Mouse (Mus musculus) kidney, adult 8-10 months (tissue): ENCODE data around the gene Fam129a.
"Not testable (repeated sequence)": the region's sequence is repeated elsewhere in the genome, so short reads cannot be mapped to it uniquely, and the experiment has no call there.

Experiments
- DNase-seq, 2 experiments: peaks; one replicate each; pipeline ENCODE4 v3.0.0; 2022

Fam129a gene

GRCm38 (mm10) chr1:151705723-151706396, 134.9 kb downstream of the Fam129a start:
- peak; percentile 69 to 86 for DNase-seq

DNA sequence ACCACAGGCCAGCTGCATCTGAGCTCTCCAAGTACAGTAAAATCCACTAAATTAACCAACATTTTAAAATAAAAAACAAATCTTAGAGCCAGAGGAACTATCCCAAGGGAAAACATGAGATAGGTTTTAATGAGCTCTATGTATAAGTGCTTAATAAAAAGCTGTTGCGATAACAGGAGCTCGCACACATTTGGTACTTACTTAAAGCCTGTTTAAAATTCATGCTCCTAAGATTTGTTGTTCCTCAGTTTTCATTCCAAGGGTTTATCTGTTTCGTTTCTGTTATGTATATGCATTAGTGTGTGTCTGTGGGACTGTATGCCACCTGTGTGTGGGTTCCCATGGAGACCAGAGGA, 135.4 kb downstream of the Fam129a start:
- DNase-seq = no peak

GRCm38 (mm10) chr1:151708966-151709733, 138.2 kb downstream of the Fam129a start:
- DNase-seq = peak in 1 of 2 experiments; percentile 43

- DNase-seq = no peak
Measured at GRCm38 (mm10) chr1:151709734-151710022, 138.7 kb downstream of the Fam129a start.

DNA sequence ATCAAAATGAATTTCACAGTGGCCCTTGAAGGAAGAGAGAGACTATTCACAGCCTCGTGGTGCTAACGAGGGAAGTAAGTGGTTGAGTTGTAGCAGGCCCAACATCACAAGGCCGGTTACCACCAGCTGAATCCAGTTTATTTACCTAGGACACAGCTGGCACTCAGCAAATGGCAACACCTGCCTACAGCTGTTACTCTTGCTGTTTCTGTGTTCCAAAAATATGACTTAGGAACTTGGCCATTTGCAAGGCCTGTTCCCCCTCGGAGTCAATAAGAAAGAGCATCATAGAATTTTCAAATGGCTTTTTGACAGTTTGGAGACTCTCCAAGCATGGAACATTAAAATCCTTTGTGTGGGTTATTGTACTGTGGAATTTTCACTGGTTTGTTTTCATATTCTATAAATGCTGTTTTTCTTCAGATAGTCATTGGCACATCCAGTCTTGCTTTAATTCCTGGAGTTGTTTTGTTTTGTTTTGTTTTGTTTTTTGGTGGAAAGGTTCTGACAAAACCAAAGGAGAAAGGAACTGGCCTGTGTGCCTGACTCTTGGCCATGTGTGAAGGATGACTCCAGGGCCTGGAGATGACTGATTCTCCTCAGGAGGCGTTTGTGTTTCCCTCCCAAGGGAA, 139.6 kb downstream of the Fam129a start:
- DNase-seq = no peak

- DNase-seq = no peak
Measured at GRCm38 (mm10) chr1:151711062-151711461, 140.1 kb downstream of the Fam129a start.

- no peak for DNase-seq
Measured at GRCm38 (mm10) chr1:151712664-151713063, 141.7 kb downstream of the Fam129a start.

DNA sequence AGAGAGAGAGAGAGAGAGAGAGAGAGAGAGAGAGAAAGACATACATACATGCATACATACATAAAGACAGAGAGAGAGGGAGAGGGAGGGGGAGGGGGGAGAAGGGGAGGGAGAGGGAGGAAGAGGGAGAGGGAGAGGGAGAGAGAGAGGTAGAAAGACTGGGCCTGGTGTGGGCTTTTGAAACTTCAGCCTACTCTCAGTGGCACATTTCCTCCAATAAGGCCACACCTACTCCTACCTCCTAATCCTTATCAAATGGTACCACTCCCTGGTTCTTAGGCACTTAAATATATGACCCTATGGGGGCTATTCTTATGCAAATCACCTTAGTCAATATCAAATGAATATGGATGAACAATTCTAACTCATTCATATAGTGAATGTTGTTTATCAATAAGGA, 142.6 kb downstream of the Fam129a start:
- DNase-seq = no peak

GRCm38 (mm10) chr1:151716024-151716710, 145.2 kb downstream of the Fam129a start:
- peak; percentile 86 to 92 for DNase-seq

GRCm38 (mm10) chr1:151717624-151718023, 146.6 kb downstream of the Fam129a start:
- DNase-seq = no peak

DNA sequence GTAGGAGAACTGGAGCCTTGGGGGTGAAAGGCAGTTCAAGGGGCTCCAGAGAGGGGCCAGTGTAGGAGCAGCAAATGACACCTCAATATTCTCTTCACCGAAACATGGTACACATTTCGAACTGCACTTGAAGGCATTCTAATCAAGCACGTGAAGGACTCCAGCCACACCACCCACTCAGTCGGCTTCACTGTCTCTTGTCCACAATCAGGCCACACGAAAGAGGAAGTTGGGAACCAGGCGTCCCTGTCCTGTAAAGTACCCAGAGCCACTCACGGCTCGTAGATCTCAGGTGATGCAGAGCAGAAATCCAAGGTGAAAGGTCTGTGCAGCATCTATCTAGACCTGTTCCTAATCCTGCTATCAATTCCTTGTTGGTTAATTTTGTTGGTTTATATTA, 147.6 kb downstream of the Fam129a start:
- DNase-seq = no peak

- peak; percentile 59 to 60 for DNase-seq
Measured at GRCm38 (mm10) chr1:151719911-151720310, 148.9 kb downstream of the Fam129a start.

DNA sequence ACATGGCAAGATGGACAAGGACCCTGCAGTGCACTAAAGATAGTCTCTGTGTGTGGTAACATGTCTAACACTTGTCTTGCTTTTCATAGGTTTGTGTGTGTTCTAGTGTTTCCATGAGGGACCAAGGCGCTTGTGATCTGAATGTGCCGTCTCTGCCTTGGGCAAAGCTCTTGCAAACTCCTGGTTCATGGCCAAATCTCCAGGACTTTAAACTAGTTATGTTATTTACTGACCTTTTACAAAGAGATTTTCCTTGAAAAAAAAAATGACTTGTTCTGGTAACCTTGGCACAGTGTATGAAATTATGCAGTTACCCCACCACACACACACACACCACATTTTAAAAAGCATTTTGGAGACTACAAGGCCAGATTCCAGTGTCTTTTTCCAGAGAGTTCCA, 149.6 kb downstream of the Fam129a start:
- peak; percentile 44 to 45 for DNase-seq

- no peak for DNase-seq
Measured at GRCm38 (mm10) chr1:151721357-151721983, 150.5 kb downstream of the Fam129a start.

DNA sequence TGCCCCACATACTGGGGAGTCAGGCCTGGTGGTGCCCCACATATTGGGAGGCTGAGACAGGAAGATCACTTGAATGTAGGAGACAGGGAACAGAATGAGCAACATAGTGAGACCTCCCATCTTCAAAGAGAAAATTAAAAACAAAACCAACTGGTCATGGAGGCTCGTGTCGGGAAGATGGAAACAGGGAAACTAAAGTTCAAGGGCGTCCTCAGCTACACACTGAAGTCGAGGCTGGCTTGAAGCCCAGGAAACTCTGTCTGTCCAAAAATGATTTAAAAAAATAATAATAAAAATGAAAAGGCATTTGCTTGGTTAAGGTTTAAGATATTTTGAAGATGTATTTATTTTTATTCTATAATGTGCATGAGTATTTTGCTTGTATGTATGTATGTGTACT, 152.8 kb downstream of the Fam129a start:
- DNase-seq = no peak

DNA sequence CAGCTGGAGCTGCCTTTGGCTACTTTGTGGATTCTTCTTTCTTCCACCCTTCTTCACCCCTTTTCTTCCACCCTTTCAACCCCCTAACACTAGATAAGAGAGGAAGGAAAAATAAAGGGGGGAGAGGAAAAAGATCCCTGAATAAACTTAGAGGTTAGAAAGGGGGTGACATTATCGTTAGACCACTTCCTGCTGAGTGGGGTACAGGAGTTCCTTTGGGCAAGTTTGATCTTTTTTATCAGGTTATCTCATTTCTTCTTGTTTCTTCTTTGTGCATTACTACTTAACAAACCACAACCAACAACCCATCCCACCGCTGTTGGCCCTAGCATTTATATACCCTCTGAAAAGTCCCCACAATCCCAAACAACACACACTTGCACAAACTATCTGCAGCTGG, 154.6 kb downstream of the Fam129a start:
- no peak for DNase-seq

- no peak for DNase-seq
Measured at GRCm38 (mm10) chr1:151726358-151726757, 155.4 kb downstream of the Fam129a start.

- DNase-seq = no peak
Measured at GRCm38 (mm10) chr1:151728141-151728540, 157.2 kb downstream of the Fam129a start.

GRCm38 (mm10) chr1:151737146-151737545, 166.2 kb downstream of the Fam129a start:
- DNase-seq = no peak

- DNase-seq = no peak
Measured at GRCm38 (mm10) chr1:151741199-151741621, 170.2 kb downstream of the Fam129a start.

- not testable (repeated sequence) for DNase-seq
Measured at GRCm38 (mm10) chr1:151749894-151750293, 178.9 kb downstream of the Fam129a start.

DNA sequence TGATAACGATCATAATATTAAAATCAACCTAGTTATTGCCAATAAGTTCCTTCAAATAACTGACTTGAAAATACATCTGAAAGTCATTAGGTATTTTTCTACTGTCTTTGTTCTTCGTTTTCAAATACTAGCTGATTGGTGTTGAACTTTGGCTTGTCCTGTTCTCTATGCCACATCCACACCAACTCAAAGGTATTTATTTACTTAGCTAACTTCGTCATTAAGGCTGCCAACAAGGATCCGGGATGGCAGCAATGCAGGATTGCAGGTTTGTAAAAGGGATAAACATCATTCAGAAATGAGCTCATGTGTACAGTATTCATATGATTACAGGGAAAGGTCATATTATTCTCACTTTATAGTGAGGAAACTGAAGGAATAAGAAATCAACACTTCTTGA, 182.0 kb downstream of the Fam129a start:
- DNase-seq = peak; percentile 47 to 53

GRCm38 (mm10) chr1:151753374-151753929, 182.5 kb downstream of the Fam129a start:
- peak; percentile 18 to 19 for DNase-seq
